Mouse (Mus musculus) liver, adult 2 months (tissue): ENCODE data around the gene Tctex1d2. TPM values are rescaled to one million over a fixed set of nuclear protein-coding genes. Genes with fewer than 3 reads are reported as not detected.

ENCODE experiments used
- DNase-seq: peaks from one replicate; pipeline ENCODE4 v3.0.0-alpha.2; 2011; ENCODE audit warnings: low read depth, low spot score; ENCODE audit errors: extremely low read depth
- H3K27ac ChIP-seq: fragments of 200-500 bp; replicated peaks from 2 replicates; pipeline ENCODE4 v1.5.1; 2012; ENCODE audit warnings: low read depth, mild to moderate bottlenecking, control low read depth, inconsistent platforms, low read length; ENCODE audit not compliant: insufficient read depth
- H3K27me3 ChIP-seq: fragments of 200-500 bp; 2 replicates; pipeline ENCODE4 v1.6.1; 2012; ENCODE audit warnings: mild to moderate bottlenecking, moderate library complexity, low read length, inconsistent platforms; ENCODE audit not compliant: control insufficient read depth, insufficient read depth
- H3K36me3 ChIP-seq: fragments of 200-500 bp; 2 replicates; pipeline ENCODE4 v1.6.1; 2012; ENCODE audit warnings: low read length, inconsistent platforms; ENCODE audit not compliant: control insufficient read depth, insufficient read depth
- H3K4me1 ChIP-seq: fragments of 200-500 bp; 2 replicates; pipeline ENCODE4 v1.6.1; 2011; ENCODE audit warnings: low read length; ENCODE audit not compliant: control insufficient read depth, insufficient read depth
- H3K4me3 ChIP-seq: fragments of 200-500 bp; 2 replicates; pipeline ENCODE4 v1.5.1; 2011; ENCODE audit warnings: low read depth, mild to moderate bottlenecking, control low read depth, low read length, moderate library complexity; ENCODE audit not compliant: insufficient read depth
- H3K79me2 ChIP-seq: fragments of 200-500 bp; 2 replicates; pipeline ENCODE4 v1.6.1; 2012; ENCODE audit warnings: inconsistent platforms, mild to moderate bottlenecking, low read length, moderate library complexity; ENCODE audit not compliant: control insufficient read depth, insufficient read depth
- H3K9ac ChIP-seq: fragments of 200-500 bp; 2 replicates; pipeline ENCODE4 v1.6.1; 2012; ENCODE audit warnings: low read depth, mild to moderate bottlenecking, control low read depth, inconsistent platforms, low read length
- CTCF ChIP-seq: fragments of 200-500 bp; IDR thresholded peaks from 2 replicates; pipeline ENCODE4 v1.5.1; 2011; ENCODE audit warnings: low read depth, low read length, control low read depth
- POLR2A ChIP-seq: fragments of 200-500 bp; IDR thresholded peaks from 2 replicates; pipeline ENCODE4 v1.6.1; 2011; ENCODE audit warnings: low read length, control low read depth; ENCODE audit not compliant: insufficient read depth; ENCODE audit errors: extremely low read depth
- WGBS: fragments of 180-500 bp; shearing (Covaris S2); methylation state at CpG from one replicate; pipeline ENCODE4 v1.1.7; 2018; 5-methylcytosine and 5-hydroxymethylcytosine counted together
- polyA plus RNA-seq: library from polyadenylated mRNA; depleted of rRNA; stranded (reverse); fragments of >200 nt; gene quantifications from 2 replicates; pipeline ENCODE4 v1.2.3, GENCODE M21; 2012
- total RNA-seq: library from RNA; depleted of rRNA; stranded (reverse); fragments of >200 nt; gene quantifications from 2 replicates; pipeline ENCODE4 v1.2.3, GENCODE M21; 2014

The Tctex1d2 gene
- total and polyA plus RNA-seq, 2 experiments, result 2.1 to 2.2 TPM

DNA sequence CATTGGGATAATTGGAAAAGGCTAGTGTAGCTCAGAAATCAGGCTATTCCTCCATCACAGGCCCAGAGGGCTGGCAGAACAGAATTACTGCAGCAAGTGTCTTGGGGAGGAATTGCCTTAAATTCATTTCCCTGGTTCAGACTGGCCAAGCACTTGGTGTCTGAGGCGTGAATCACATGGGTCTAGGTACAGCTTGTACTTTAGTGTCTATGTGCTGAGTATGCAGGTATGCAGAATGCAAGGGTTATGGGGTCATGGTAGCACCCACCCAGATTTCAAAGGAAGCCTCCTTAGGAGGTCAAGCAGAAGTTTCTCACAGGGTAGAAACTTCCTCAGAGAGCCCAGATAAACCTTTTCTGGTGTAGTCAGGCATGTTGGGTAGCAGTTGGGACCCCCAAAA lies 26.1 kb downstream of the Tctex1d2 start:
- WGBS, result 93% methylated on average over 1 of the region's 1 CpGs
- Histone ChIP-seq H3K79me2 (peaks cover 26% of the 10 kb centered on the region), H3K4me1 (peaks cover 10% of the 10 kb centered on the region), H3K27me3 (no peaks in the 10 kb centered on the region), H3K36me3 (no peaks in the 10 kb centered on the region), H3K4me3 (no peak overlapping the region), H3K9ac (no peak overlapping the region), H3K27ac (no peak overlapping the region)
- DNase-seq, result no peak
- TF ChIP-seq CTCF, result no peak
- TF ChIP-seq POLR2A, result no peak

DNA sequence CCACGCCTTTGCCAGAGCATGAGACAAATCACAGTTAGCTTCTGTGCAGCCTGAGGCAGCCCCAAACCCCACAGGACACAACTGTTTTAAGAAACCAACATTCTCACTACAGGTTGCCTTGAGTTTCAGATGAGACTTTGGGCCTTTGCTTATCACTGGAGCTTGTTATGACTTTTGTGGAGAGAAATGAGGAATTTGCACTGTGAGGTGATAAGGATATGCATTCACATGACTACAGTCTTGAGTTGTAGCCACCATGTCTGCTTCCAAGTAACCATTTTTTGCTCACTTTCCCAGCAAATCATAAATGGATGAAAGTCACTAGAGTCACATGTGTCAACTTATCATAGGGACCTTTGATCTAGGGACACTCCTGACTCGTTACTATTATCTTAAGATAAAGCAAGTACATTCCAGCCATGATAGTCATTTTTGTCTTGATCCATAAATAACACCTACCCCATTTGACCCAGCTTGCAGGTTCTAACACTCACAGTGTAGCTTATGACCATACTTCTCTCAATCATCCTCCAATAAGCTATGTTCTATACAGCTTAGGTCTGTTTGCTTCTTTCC lies 27.1 kb downstream of the Tctex1d2 start:
- Histone ChIP-seq H3K79me2 (peaks cover 26% of the 10 kb centered on the region), H3K27me3 (no peaks in the 10 kb centered on the region), H3K4me1 (peaks cover 5% of the 10 kb centered on the region), H3K36me3 (no peaks in the 10 kb centered on the region), H3K9ac (no peak overlapping the region), H3K4me3 (no peak overlapping the region), H3K27ac (no peak overlapping the region)
- DNase-seq, result no peak
- TF ChIP-seq CTCF (no peak), POLR2A (no peak)
- WGBS, result 57% methylated on average over 2 of the region's 2 CpGs

DNA sequence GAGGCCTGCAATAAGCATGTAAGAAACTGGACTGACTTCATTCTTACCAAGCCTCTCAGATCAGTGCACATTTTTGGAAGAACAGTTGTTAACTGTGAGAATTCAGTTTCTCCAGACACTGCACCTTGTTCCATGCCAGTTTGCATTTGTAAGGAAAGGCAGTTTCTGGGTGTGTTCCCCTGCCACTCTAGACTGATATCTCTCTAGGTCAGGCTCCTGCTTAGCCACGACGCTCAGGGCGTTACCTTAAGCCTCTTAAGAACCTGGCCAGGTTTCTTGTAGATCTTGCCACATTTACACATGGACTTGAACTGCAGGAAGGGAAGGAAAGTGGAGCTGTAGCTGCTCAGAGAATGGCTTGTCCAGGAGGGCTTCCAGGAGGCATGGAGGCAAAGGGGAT lies 30.2 kb downstream of the Tctex1d2 start:
- TF ChIP-seq POLR2A (no peak), CTCF (no peak)
- H3K4me3 ChIP-seq, result no peak overlapping the region
- peaks cover 3% of the 10 kb centered on the region for H3K36me3 ChIP-seq
- H3K27ac ChIP-seq, result no peak overlapping the region
- H3K4me1 ChIP-seq, result peaks cover 9% of the 10 kb centered on the region
- no peaks in the 10 kb centered on the region for H3K27me3 ChIP-seq
- no peak for DNase-seq
- WGBS, result 87% methylated on average over 3 of the region's 3 CpGs
- H3K79me2 ChIP-seq, result peaks cover 21% of the 10 kb centered on the region
- H3K9ac ChIP-seq, result no peak overlapping the region

DNA sequence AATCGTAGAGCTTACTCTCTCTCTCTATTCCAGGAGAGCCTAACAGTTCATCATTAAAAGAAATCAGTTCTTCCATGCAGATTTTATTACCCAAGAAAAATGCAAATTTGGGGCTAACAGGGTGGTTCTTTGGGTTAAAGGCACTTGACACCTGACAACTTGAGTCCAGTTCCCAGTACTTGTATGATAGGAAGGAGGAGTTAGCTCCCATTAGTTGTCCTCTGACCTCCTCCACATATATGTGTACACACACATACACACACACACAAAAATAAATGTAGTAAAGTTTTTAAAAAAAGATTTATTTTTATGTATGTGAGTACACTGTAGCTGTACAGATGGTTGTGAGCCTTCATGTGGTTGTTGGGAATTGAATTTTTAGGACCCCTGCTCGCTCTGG lies 30.6 kb downstream of the Tctex1d2 start:
- H3K4me3 ChIP-seq, result no peak overlapping the region
- peaks cover 22% of the 10 kb centered on the region for H3K79me2 ChIP-seq
- DNase-seq, result no peak
- H3K9ac ChIP-seq, result no peak overlapping the region
- peaks cover 9% of the 10 kb centered on the region for H3K4me1 ChIP-seq
- H3K27me3 ChIP-seq, result no peaks in the 10 kb centered on the region
- TF ChIP-seq POLR2A, result no peak
- no peak overlapping the region for H3K27ac ChIP-seq
- WGBS, result 96% methylated on average over 2 of the region's 2 CpGs
- H3K36me3 ChIP-seq, result peaks cover 5% of the 10 kb centered on the region

GRCm38 (mm10) chr16:32453102-32453501 lies 33.6 kb downstream of the Tctex1d2 start:
- peaks cover 13% of the 10 kb centered on the region for H3K36me3 ChIP-seq

GRCm38 (mm10) chr16:32454646-32455045 lies 35.1 kb downstream of the Tctex1d2 start:
- no peaks in the 10 kb centered on the region for H3K27me3 ChIP-seq
- 0 out of 2 replicates have a peak, but pooled peaks cover 3% of the 10 kb centered on the region for H3K79me2 ChIP-seq
- DNase-seq, result no peak
- H3K4me1 ChIP-seq, result peaks cover 16% of the 10 kb centered on the region
- no peak overlapping the region for H3K9ac ChIP-seq
- no peak overlapping the region for H3K27ac ChIP-seq
- peaks cover 17% of the 10 kb centered on the region for H3K36me3 ChIP-seq
- TF ChIP-seq CTCF, result no peak
- no peak for TF ChIP-seq POLR2A
- no peak overlapping the region for H3K4me3 ChIP-seq
- 94% methylated on average over 5 of the region's 5 CpGs for WGBS

More at GRCm38 (mm10) chr16:32453102-32453501, 33.6 kb downstream of the Tctex1d2 start:
- Histone ChIP-seq H3K27me3 (no peaks in the 10 kb centered on the region), H3K9ac (no peak overlapping the region), H3K27ac (peak overlapping the region; percentile 68), H3K79me2 (peaks cover 7% of the 10 kb centered on the region; the same call in 1 of the 2 replicates), H3K4me1 (peaks cover 16% of the 10 kb centered on the region), H3K4me3 (no peak overlapping the region)
- no peak for TF ChIP-seq POLR2A
- 28% methylated on average over 8 of the region's 8 CpGs for WGBS
- DNase-seq, result peak; percentile 88
